Mouse (Mus musculus) CH12.LX (cell line): ENCODE results near the gene Cep55. TPM values are rescaled to one million over a fixed set of nuclear protein-coding genes. Genes with fewer than 3 reads are reported as not detected.

Source experiments
- DNase-seq: peaks from one replicate; pipeline ENCODE4 v3.0.0-alpha.2; 2013; ENCODE audit errors: extremely low read depth
- H3K27ac ChIP-seq: 2 replicates; pipeline ENCODE4 v1.5.1; 2012; ENCODE audit warnings: low read depth, mild to moderate bottlenecking, control low read depth, moderate library complexity; ENCODE audit not compliant: insufficient read depth
- H3K27me3 ChIP-seq: replicated peaks from 2 replicates; pipeline ENCODE3; 2012; ENCODE audit warnings: inconsistent platforms
- H3K36me3 ChIP-seq, 2 experiments: replicated peaks in 1 of 2; 2 replicates each; pipeline versions ENCODE3 to v1.6.1; 2012; ENCODE audit warnings: inconsistent platforms in 1 of 2, low read length in 1 of 2, mild to moderate bottlenecking in 1 of 2, mixed read lengths in 1 of 2, moderate library complexity in 1 of 2; ENCODE audit not compliant: control insufficient read depth in 1 of 2, insufficient read depth in 1 of 2
- H3K4me1 ChIP-seq, 2 experiments: 2 replicates each; pipeline ENCODE4 v1.6.1; 2012; ENCODE audit warnings: inconsistent platforms in 1 of 2, moderate library complexity in 1 of 2; ENCODE audit not compliant: insufficient read depth in 2 of 2, control insufficient read depth in 1 of 2
- H3K4me2 ChIP-seq: 2 replicates; pipeline ENCODE4 v1.6.1; 2012; ENCODE audit warnings: low read depth, mild to moderate bottlenecking, control low read depth; ENCODE audit not compliant: poor library complexity, insufficient read depth, severe bottlenecking
- H3K4me3 ChIP-seq, 3 experiments: fragments of 150-350 bp in 1 of 3; sonication (generic) in 1 of 3; replicated peaks in 1 of 3; 2 replicates each; pipeline versions ENCODE3 to v1.5.1; 2011 to 2012; ENCODE audit warnings: low read depth in 2 of 3, low read length in 2 of 3, mild to moderate bottlenecking in 2 of 3, moderate library complexity in 2 of 3, control low read depth in 1 of 3, improper control_type of control experiment in 1 of 3, inconsistent platforms in 1 of 3, mixed read lengths in 1 of 3; ENCODE audit not compliant: poor library complexity in 1 of 3
- H3K79me2 ChIP-seq: replicated peaks from 2 replicates; pipeline ENCODE4 v1.6.1; 2012; ENCODE audit warnings: mild to moderate bottlenecking, moderate library complexity; ENCODE audit not compliant: control insufficient read depth, poor library complexity, insufficient read depth, severe bottlenecking; ENCODE audit errors: extremely low read depth
- H3K9ac ChIP-seq: 2 replicates; pipeline ENCODE4 v1.6.1; 2012; ENCODE audit warnings: low read depth, mild to moderate bottlenecking, control low read depth, moderate library complexity; ENCODE audit not compliant: insufficient read depth
- H3K9me3 ChIP-seq: replicated peaks from 2 replicates; pipeline ENCODE3; 2012; ENCODE audit warnings: low read length, inconsistent platforms, mixed read lengths
- BHLHE40 ChIP-seq: IDR thresholded peaks from 2 replicates; pipeline ENCODE4 v1.6.1; 2011; ENCODE audit warnings: mild to moderate bottlenecking, low read depth, low read length, improper control_type of control experiment
- CTCF ChIP-seq, 2 experiments: IDR thresholded peaks in 1 of 2; conservative IDR thresholded peaks in 1 of 2; 2 replicates each; pipeline ENCODE4 v1.5.1; 2011 to 2012; ENCODE audit warnings: low read depth in 2 of 2, low read length in 2 of 2, improper control_type of control experiment in 1 of 2, inconsistent platforms in 1 of 2, mild to moderate bottlenecking in 1 of 2, moderate library complexity in 1 of 2
- E2F4 ChIP-seq: IDR thresholded peaks from 2 replicates; pipeline ENCODE4 v1.6.1; 2011; ENCODE audit warnings: low read depth, low read length, improper control_type of control experiment; ENCODE audit not compliant: insufficient replicate concordance
- ELF1 ChIP-seq: IDR thresholded peaks from 2 replicates; pipeline ENCODE4 v1.6.1; 2014; ENCODE audit warnings: low read depth, mild to moderate bottlenecking, inconsistent platforms, low read length, improper control_type of control experiment
- EP300 ChIP-seq: IDR thresholded peaks from 2 replicates; pipeline ENCODE4 v1.6.1; 2011; ENCODE audit warnings: low read length, improper control_type of control experiment
- HCFC1 ChIP-seq: IDR thresholded peaks from 2 replicates; pipeline ENCODE4 v1.6.1; 2012; ENCODE audit warnings: low read depth, mild to moderate bottlenecking, inconsistent platforms, low read length, improper control_type of control experiment
- IRF4 ChIP-seq: IDR thresholded peaks from 2 replicates; pipeline ENCODE4 v1.6.1; 2014; ENCODE audit warnings: low read depth, mild to moderate bottlenecking, inconsistent platforms, low read length, improper control_type of control experiment
- KAT2A ChIP-seq: IDR thresholded peaks from 2 replicates; pipeline ENCODE4 v1.6.1; 2012; ENCODE audit warnings: low read length, improper control_type of control experiment, inconsistent platforms; ENCODE audit not compliant: insufficient replicate concordance
- POLR2A ChIP-seq: IDR thresholded peaks from 2 replicates; pipeline ENCODE4 v1.6.1; 2011; ENCODE audit warnings: low read depth, mild to moderate bottlenecking, improper control_type of control experiment, low read length
- RCOR1 ChIP-seq: conservative IDR thresholded peaks from 2 replicates; pipeline ENCODE4 v1.6.1; 2012; ENCODE audit warnings: low read depth, mild to moderate bottlenecking, inconsistent platforms, low read length, improper control_type of control experiment
- SIN3A ChIP-seq: IDR thresholded peaks from 2 replicates; pipeline ENCODE4 v1.6.1; 2012; ENCODE audit warnings: low read length, improper control_type of control experiment, inconsistent platforms
- SMC3 ChIP-seq: IDR thresholded peaks from 2 replicates; pipeline ENCODE4 v1.6.1; 2011; ENCODE audit warnings: low read depth, low read length, improper control_type of control experiment
- TBP ChIP-seq: conservative IDR thresholded peaks from 2 replicates; pipeline ENCODE4 v1.6.1; 2011; ENCODE audit warnings: low read depth, low read length, improper control_type of control experiment
- UBTF ChIP-seq: IDR thresholded peaks from 2 replicates; pipeline ENCODE4 v1.6.1; 2012; ENCODE audit warnings: low read depth, mild to moderate bottlenecking, inconsistent platforms, low read length, improper control_type of control experiment, moderate library complexity
- ZNF384 ChIP-seq: IDR thresholded peaks from 2 replicates; pipeline ENCODE4 v1.6.1; 2012; ENCODE audit warnings: low read depth, low read length, improper control_type of control experiment, inconsistent platforms
- dilution Hi-C: fragments of 300-500 bp; cut with MboI; formaldehyde crosslinking; loops from 2 replicates; pipeline ENCODE4 v1.14.3; 2020; ENCODE audit warnings: low sequenced_read_pairs; ENCODE audit not compliant: extremely low pct_unique_long_range_greater_than_20kb, extremely low pct_ligation_motif_present
- in situ Hi-C: fragments of 300-500 bp; cut with MboI; formaldehyde crosslinking; loops from 3 replicates; pipeline ENCODE4 v1.14.3; 2019; ENCODE audit warnings: low sequenced_read_pairs, low pct_ligation_motif_present, low pct_unique_long_range_greater_than_20kb, mixed read lengths
- polyA plus RNA-seq: library from polyadenylated mRNA; unstranded; fragments of >175 nt; gene quantifications from 2 replicates; pipeline ENCODE4 v1.2.1, GENCODE M21; 2012; ENCODE audit warnings: low read depth; ENCODE audit not compliant: insufficient read length
- total RNA-seq, 2 experiments: library from RNA; depleted of rRNA; stranded (reverse); fragments of 300-350 nt in 1 of 2; fragments of >200 nt in 1 of 2; gene quantifications; 2 replicates each; pipeline ENCODE4 v1.2.3; 2012 to 2014

The Cep55 gene
- total and polyA plus RNA-seq, 3 experiments, result 29.6 to 76.2 (median 64.2) TPM

DNA sequence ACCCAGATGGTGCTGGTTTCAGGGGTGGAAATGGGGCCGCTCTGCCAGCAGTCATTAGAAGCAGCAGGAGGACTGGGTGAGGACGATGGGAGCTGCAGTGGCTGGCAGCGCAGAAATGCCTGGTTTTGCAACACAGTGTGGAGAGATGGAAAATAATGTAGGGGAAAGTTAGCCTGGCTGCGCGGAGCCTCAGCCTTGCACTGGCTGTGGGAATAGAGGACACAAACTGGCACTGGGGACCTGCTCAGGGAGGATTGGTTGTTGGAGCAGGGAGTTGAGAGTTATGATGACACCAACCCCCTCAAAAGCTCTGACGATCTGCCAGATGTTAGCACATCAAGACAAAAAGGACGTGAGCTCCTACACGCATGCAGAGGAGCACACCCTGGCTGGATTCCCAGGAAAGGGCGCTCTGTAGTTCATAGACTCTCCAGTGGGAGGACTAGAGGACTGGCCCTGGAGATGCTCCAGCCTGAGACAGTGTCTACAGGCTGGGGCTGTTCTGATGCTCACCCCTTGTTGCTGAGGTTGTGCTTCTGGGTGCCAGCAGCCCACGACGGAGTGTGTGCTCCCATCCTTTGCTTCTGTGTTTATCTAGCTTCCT lies 32.2 kb downstream of the Cep55 start (continued):
- TF ChIP-seq HCFC1, result no peak
- no peak for TF ChIP-seq IRF4
- no peak for TF ChIP-seq POLR2A
- no peak for TF ChIP-seq RCOR1
- no peak for TF ChIP-seq KAT2A

DNA sequence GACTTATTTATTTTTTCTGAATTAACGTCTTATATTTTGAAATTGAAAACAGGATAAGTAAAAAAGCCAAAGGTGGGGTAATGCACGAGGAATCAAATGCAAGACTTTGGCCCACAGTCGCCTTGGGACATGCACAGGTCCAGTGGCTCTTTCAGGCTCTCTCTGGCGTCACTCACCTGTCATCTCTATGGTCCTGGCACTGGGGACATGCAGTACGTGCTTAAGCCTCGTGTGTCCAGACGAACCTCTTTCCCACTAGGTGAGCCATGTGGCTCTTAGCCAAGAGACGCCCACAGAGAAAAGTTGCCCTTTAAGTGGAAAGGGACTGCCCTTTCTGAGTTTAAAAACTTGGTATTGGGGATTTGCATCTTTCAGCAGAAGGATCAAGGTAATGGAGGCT lies 34.5 kb downstream of the Cep55 start:
- dilution Hi-C loops, result no loop called here
- DNase-seq, result no peak
- Histone ChIP-seq H3K27ac (no peak overlapping the region), H3K4me3 (no peak overlapping the region), H3K27me3 (no peaks in the 10 kb centered on the region)
- TF ChIP-seq TBP, result no peak
- TF ChIP-seq ZNF384, result no peak
- no peak for TF ChIP-seq UBTF
- TF ChIP-seq EP300, result no peak
- no peak for TF ChIP-seq E2F4
- TF ChIP-seq SMC3, result no peak
- no peak for TF ChIP-seq POLR2A
- no peak for TF ChIP-seq ELF1
- no peak for TF ChIP-seq CTCF (conservative IDR thresholded peaks at IDR 0.05 in 1 of 2, IDR thresholded peaks at IDR 0.05 in 1 of 2; ENCODE audit: low read depth in 2 of 2, low read length in 2 of 2)
- TF ChIP-seq, all 38 proteins: peak for 0
- Histone ChIP-seq H3K4me2 (no peak overlapping the region), H3K79me2 (no peaks in the 10 kb centered on the region), H3K36me3 (no peaks in the 10 kb centered on the region), H3K9ac (no peak overlapping the region), H3K9me3 (no peaks in the 10 kb centered on the region), H3K4me1 (peaks cover 11 to 24% of the 10 kb centered on the region in 2 experiments)
- in situ Hi-C loops, result no loop called here

DNA sequence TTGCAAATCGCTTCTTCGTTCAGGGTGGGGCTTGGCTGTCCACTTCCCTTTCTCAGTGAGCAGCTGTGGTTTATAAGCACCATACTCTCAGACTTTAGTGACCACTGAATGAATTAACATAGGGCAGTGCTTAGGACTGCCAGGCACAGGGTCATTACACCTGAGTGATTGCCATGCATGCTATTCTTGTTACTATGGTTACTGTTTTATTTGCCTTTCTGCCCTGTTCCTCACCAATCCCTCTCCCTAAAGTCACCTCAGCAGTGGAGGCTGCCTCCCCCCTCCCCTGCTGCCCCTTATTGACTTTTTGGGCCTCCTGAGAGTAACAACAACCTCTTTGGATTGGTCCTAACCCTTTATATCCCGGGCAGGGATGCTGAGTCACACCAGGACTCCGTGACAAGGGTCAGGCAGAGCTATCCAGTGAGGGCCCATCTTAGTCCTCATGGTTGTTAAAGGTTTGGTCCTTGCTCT lies 36.7 kb downstream of the Cep55 start:
- Histone ChIP-seq H3K79me2 (no peaks in the 10 kb centered on the region), H3K9me3 (no peaks in the 10 kb centered on the region), H3K4me1 (peaks cover 11 to 27% of the 10 kb centered on the region in 2 experiments), H3K36me3 (no peaks in the 10 kb centered on the region), H3K27ac (no peak overlapping the region), H3K9ac (no peak overlapping the region), H3K27me3 (no peaks in the 10 kb centered on the region), H3K4me2 (no peak overlapping the region), H3K4me3 (no peak overlapping the region)
- dilution Hi-C loops (no loop called here), in situ Hi-C loops (no loop called here)
- TF ChIP-seq BHLHE40 (0 out of 2 replicates have a peak, but pooled peaks have one; percentile 15), SIN3A (no peak)
- peak; percentile 46 for DNase-seq
